Mouse (Mus musculus): ENCODE data around the gene Zfhx3. TPM values are rescaled to one million over a fixed set of nuclear protein-coding genes. Genes with fewer than 3 reads are reported as not detected.

The Zfhx3 gene
- total and polyA plus RNA-seq, 3 experiments, result 0.23 to 2.5 TPM; not detected in 1

DNA sequence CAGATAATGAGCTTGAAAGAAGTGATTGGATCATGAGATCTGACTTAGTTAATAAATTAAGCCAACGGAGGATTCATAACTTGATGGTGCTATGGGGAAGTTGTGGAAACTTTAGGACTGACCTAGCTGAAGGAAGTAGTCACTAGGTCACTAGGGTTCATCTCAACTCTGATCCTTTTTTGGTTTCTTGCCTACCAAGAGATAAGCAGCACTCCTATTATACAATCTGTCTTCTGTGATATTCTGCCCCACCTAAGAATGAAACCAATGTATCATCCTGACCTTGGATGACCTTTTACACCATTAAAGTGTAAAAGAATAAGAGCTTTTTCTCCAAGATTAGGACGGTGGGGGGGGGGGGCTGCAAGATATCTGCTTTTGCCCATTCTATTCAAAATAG lies 1042.5 kb downstream of the Zfhx3 start:
- Histone ChIP-seq H3K27me3 (ENCODE audit: control insufficient read depth in 1 of 2, insufficient read depth in 2 of 2, low read length in 2 of 2) (no peaks in the 10 kb centered on the region), H3K9me3 (replicated peaks; ENCODE audit: insufficient read depth, low read length) (no peaks in the 10 kb centered on the region), H3K36me3 (ENCODE audit: control insufficient read depth in 1 of 2, insufficient read depth in 2 of 2, low read length in 2 of 2) (peaks cover 0 to 11% of the 10 kb centered on the region in 2 experiments; a peak in 2 of 4 replicates), H3K4me3 (ENCODE audit: control insufficient read depth in 1 of 2, insufficient read depth in 1 of 2, low read depth in 2 of 2, low read length in 2 of 2) (peak overlapping the region in 1 of 2 experiments; percentile 17; a peak in 1 of 4 replicates), H3K27ac (ENCODE audit: control insufficient read depth, low read depth, low read length) (no peak overlapping the region), H3K79me2 (ENCODE audit: control insufficient read depth, insufficient read depth, low read length, poor library complexity) (no peaks in the 10 kb centered on the region), H3K9ac (ENCODE audit: control insufficient read depth, low read depth, low read length, poor library complexity, severe bottlenecking) (no peak overlapping the region), H3K4me1 (ENCODE audit: control insufficient read depth in 1 of 2, insufficient read depth in 2 of 2, low read length in 2 of 2) (peaks cover 12 to 19% of the 10 kb centered on the region in 2 experiments)
- peak; percentile 59 for DNase-seq (ENCODE audit: low read depth, low spot score)
- TF ChIP-seq TAL1 (IDR thresholded peaks at IDR 0.05; ENCODE audit: low read length) (peak; percentile 58), CHD2 (IDR thresholded peaks at IDR 0.05; ENCODE audit: low read length) (no peak), MYC (IDR thresholded peaks at IDR 0.05; ENCODE audit: low read depth, low read length) (no peak), RCOR1 (IDR thresholded peaks at IDR 0.05; ENCODE audit: low read depth, low read length) (peak; percentile 86), EP300 (IDR thresholded peaks at IDR 0.05; ENCODE audit: low read depth in 1 of 2, low read length in 2 of 2) (peak; percentile 85 to 93), NRF1 (IDR thresholded peaks at IDR 0.05; ENCODE audit: insufficient read depth, low read depth, low read length, poor library complexity, severe bottlenecking) (no peak), CTCF (IDR thresholded peaks at IDR 0.05 in 2 of 3, conservative IDR thresholded peaks at IDR 0.05 in 1 of 3; ENCODE audit: control insufficient read depth in 1 of 3, insufficient read depth in 1 of 3, low read depth in 2 of 3, low read length in 3 of 3, poor library complexity in 1 of 3, severe bottlenecking in 1 of 3) (no peak), SIN3A (IDR thresholded peaks at IDR 0.05; ENCODE audit: low read length) (0 out of 2 replicates have a peak, but pooled peaks have one; percentile 19), ELF1 (IDR thresholded peaks at IDR 0.05; ENCODE audit: low read depth, low read length) (no peak), TCF12 (IDR thresholded peaks at IDR 0.05; ENCODE audit: low read depth, low read length) (peak; percentile 93), JUND (IDR thresholded peaks at IDR 0.05; ENCODE audit: low read depth, low read length) (no peak), ETS1 (IDR thresholded peaks at IDR 0.05; ENCODE audit: low read depth, low read length) (peak; percentile 74), GATA1 (IDR thresholded peaks at IDR 0.05; ENCODE audit: low read depth, low read length) (peak; percentile 84), MAFK (IDR thresholded peaks at IDR 0.05; ENCODE audit: borderline replicate concordance, low read depth, low read length) (no peak)

DNA sequence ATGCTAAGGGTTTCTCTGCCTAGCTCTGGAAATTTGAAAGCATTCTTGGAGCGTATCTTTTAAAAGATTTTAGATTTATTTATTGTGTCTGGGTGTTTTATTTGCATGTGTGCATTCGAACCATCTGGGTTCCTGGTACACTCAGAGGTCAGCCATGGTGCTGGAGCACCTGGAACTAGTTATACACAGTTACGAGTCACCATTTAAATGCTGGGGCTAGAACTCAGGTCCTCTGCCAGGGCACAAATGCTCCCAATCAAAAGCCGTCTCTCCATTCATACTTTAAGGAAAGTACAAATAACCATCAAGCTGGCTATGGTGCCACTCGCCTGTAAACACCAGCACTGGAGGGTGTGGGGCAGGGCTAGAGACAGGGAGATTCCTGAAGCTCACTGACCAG lies 1047.4 kb downstream of the Zfhx3 start:
- H3K27ac ChIP-seq (ENCODE audit: control insufficient read depth, low read depth, low read length), result no peak overlapping the region

More for the DNA sequence above, 1047.4 kb downstream of the Zfhx3 start:
- no peak overlapping the region for H3K9ac ChIP-seq (ENCODE audit: control insufficient read depth, low read depth, low read length, poor library complexity, severe bottlenecking)
- DNase-seq (ENCODE audit: low read depth, low spot score), result no peak
- peaks cover 0 to 45% of the 10 kb centered on the region in 2 experiments; a peak in 2 of 4 replicates for H3K36me3 ChIP-seq (ENCODE audit: control insufficient read depth in 1 of 2, insufficient read depth in 2 of 2, low read length in 2 of 2)
- H3K4me1 ChIP-seq (ENCODE audit: control insufficient read depth in 1 of 2, insufficient read depth in 2 of 2, low read length in 2 of 2), result peaks cover 42 to 47% of the 10 kb centered on the region in 2 experiments
- no peak overlapping the region for H3K4me3 ChIP-seq (ENCODE audit: control insufficient read depth in 1 of 2, insufficient read depth in 1 of 2, low read depth in 2 of 2, low read length in 2 of 2)
- no peaks in the 10 kb centered on the region for H3K79me2 ChIP-seq (ENCODE audit: control insufficient read depth, insufficient read depth, low read length, poor library complexity)
- no peaks in the 10 kb centered on the region for H3K9me3 ChIP-seq (replicated peaks; ENCODE audit: insufficient read depth, low read length)
- H3K27me3 ChIP-seq (ENCODE audit: control insufficient read depth in 1 of 2, insufficient read depth in 2 of 2, low read length in 2 of 2), result no peaks in the 10 kb centered on the region
- TF ChIP-seq GATA1 (IDR thresholded peaks at IDR 0.05; ENCODE audit: low read depth, low read length), result no peak
- no peak for TF ChIP-seq MAX (IDR thresholded peaks at IDR 0.05; ENCODE audit: low read length)
- no peak for TF ChIP-seq RCOR1 (IDR thresholded peaks at IDR 0.05; ENCODE audit: low read depth, low read length)
- no peak for TF ChIP-seq CHD2 (IDR thresholded peaks at IDR 0.05; ENCODE audit: low read length)
- no peak for TF ChIP-seq NELFE (IDR thresholded peaks at IDR 0.05; ENCODE audit: low read depth, low read length)
- TF ChIP-seq MYB (IDR thresholded peaks at IDR 0.05; ENCODE audit: low read depth, low read length), result no peak
- TF ChIP-seq RAD21 (IDR thresholded peaks at IDR 0.05; ENCODE audit: low read depth, low read length), result no peak
- TF ChIP-seq MEF2A (IDR thresholded peaks at IDR 0.05; ENCODE audit: extremely low read depth, insufficient replicate concordance, low read depth, low read length, poor library complexity, severe bottlenecking), result no peak
- TF ChIP-seq CHD1 (IDR thresholded peaks at IDR 0.05; ENCODE audit: low read depth, low read length), result no peak
- no peak for TF ChIP-seq GABPA (IDR thresholded peaks at IDR 0.05; ENCODE audit: low read depth, low read length)
- TF ChIP-seq ZKSCAN1 (IDR thresholded peaks at IDR 0.05; ENCODE audit: low read depth, low read length), result no peak

Measured in MEL (cell line).